Mouse (Mus musculus): ENCODE data around the gene Hdac9. TPM values are rescaled to one million over a fixed set of nuclear protein-coding genes. Genes with fewer than 3 reads are reported as not detected.

The Hdac9 gene
- total RNA-seq, 1 experiment from 2014 or later, result 0.88 TPM

DNA sequence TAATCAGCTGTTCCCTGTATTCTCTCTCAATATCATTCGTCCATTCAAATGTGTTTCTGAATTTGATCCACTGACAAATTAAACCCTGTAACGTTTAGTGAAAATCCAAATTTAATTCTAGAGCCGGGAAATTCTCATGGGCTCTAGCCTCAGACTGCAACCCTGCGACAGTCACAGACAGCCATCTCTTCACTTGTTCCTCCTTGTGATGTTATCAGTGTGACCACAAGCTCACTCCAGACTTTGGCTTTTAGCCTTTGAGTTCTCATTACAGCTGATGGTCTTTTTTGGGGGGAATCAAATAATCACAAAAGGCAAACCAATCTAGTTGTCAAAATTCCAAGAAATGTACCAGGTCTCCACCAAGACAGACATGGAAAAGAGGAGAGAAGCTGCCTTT is 578.0 kb downstream of the Hdac9 start:
- DNase-seq, result no peak

DNA sequence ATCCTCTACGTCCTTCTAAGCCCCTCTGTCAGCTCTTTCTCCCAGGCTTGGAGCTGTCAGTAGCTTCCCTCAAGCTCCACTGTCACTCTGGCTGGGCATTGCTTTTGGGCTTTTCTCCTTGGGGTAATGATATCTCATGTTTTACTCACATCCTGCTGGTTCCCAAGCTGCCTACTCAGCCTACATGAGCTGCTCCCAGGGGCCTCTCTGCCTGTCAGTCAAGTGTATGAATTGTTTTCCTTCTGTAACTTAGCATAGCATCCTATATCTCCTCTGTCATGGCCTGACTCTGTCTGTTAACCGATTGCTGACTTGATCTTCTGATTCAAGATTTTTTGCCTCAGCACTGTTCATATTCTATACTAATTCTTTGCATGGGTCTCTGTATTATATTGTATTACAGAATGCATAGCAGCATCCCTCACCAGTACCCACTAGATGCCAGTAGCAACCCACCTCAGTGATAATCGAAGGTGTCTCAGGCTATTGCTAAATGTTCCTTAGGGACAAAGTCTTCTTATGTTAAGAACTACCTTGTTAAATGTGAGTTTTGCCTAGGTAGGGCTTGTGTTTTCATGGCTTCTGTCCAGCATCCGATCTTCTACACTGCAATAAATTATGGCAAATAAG is 582.3 kb downstream of the Hdac9 start:
- DNase-seq, result no peak

DNA sequence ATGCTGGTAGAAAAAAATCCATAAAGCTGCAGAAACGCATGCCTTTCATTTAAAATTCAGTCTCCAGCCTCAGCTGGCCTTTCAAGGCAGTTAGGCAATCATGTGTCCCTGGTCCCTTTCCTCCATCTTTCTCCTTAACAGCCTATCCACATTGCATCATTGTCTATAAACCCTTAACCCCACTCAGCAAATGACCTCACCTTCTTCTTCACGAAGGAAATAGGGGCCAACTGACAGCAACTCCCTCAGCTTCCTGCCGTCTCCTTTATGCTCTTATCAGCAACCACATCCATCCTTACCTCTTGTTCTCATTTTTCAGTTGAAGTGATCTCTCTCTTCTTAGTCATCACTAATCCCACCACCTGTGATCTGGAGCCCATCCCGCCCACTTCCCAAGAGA is 584.0 kb downstream of the Hdac9 start:
- DNase-seq, result no peak

DNA sequence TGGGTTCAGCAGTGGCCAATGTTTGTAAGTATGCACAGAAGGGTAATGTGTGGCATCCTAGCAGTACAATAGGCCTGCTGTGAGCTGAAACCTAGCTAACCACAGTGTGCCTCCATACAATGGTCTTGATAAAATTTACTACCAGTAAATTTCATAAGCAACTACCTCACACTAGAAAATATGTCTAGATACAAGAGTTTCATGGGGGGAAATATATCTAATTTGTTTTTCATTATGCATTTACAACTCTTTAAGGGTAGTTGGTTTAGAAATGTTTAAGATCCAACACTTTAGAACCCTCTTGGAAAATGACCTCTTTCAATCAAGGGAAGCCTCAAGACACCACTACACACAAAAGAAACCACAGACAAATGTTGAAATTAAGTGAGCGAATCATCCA is 589.8 kb downstream of the Hdac9 start:
- DNase-seq, result no peak

DNA sequence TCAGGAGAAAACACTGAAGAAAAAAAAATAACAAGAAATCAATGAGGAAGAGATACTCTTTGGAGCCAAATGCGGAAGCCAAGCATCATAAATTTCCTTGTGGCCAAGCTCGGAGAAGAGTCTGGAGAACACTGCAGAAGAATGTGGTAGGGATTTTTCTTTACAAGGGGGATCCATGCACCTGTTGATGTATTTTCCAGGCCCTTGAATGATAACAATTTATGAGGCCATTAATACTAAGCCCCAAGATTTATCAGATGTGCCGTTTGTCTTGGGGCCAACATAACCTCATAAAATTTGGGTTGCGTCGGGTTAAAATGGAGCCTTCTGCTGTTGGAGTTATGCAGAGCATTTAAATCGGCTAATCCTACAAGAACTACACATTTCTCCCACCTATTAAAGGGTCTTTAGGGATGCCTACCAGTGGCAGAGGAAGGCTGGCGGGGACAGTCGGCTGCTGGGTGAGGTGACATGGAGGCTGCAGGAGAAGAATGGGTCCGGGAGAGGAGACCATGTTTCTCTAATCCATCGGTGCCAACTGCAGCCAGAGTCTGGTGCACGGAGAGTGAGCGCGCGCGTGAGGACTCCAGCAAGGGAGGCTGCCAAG is 604.7 kb downstream of the Hdac9 start:
- DNase-seq, result no peak

DNA sequence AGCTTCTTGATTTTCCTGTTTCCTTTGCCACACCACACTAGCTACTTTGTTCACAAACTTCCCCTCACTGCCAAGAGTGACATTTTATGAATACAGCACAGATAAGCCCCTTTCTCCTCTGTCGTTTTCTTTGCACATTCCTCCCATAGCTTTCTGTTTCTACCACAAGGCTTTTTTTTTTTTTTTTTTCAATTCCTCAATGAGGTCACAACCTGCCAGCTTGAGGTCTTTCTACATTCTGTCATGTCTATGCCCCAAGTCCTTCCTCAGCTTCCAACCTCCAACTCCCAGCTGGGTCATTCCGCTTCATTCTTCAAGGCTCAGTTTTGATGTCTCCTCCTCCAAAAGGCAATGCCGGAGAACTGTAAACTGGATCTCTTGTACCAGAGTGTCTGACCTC is 611.4 kb downstream of the Hdac9 start:
- no peak for DNase-seq

DNA sequence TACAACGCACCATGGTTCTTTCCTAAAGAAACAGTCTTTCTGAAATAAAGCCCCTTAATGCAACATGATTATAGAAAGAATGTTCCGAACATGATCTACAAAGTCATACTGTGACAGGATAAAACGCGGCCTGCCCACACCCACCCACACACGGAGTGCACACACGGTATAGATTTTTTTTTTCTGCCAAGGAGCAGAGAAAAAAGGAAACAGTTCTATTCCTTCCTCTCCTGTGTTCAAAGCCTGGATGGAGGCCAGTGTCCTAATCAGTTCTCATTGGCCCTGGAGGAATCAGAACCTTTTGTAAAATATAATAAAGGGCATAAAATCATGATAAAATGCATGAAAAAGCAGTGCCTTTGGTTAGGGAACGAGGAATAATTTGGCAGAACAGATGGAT is 624.5 kb downstream of the Hdac9 start:
- no peak for DNase-seq

DNA sequence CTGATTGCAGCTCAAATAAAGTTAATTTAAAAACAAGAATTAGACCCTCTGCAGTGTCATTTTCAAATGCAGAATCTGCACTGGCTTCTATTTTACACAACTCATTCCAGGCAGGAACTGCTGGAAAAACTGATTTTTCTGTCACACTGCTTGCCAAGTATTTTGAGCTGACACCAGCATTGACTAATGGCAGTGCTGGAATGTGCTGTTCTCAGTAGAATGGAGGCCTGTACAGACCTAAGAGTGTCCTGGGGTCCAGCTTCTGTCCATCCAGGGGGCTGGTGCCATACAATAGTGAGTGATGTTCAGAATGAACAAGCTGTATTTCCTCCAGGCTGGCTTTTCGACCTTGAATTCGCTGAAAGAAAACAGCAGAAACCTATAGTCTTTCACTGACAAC is 629.7 kb downstream of the Hdac9 start:
- DNase-seq, result no peak

DNA sequence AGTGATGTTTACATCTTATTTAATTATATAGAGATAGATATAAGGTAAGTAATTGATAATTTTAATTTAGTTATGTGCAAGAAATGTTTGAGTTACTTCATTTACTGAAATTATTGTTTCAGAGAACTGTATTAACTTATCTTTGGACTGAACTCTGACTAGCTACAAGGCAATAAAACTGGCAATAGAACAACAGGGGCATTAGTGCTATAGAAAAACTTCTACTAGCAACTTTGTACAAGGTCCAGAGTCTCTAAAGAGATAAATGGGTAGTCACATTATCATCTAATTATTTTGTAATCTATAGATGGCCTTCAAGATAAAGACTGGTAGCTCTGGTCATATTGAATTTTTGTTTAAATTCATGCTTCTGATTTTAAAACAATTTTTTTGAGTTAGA is 632.0 kb downstream of the Hdac9 start:
- DNase-seq, result no peak

DNA sequence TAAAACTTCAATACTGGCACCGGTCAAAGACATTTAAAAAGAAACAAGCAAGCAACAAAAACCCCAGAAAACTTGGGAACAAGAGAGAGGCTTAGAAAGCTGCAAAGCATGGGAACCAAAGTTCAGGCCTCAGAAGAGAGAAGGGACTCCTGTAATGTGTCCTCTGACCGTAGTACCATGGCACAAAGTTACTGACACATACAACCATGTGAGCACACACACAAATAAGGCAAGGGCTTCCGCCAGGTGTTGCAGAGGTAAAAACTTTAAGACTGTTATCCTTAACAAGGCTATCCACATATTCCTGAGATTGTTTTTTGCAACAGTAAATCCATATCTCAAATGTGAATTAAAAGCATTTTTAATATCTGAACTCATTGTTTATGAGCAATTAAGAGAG is 632.5 kb downstream of the Hdac9 start:
- DNase-seq, result no peak

DNA sequence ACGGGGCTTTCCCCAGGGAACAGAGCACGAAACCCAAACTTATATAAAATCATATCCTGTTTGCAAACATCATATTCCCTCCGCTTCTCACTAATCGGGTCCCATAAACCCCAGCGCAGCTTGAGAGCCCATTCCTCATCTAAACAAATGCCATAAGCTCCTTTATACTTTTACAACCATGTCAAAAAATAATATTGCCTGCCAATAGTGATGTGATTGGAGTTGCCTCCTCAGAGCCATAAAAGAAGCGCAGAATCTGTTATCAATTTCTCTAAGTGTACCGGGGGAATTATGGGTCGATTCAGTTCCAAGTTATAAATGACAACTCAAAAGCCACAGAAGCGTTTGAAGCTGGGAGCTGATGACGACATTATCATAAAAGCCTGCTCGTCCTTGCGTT is 638.1 kb downstream of the Hdac9 start:
- DNase-seq, result no peak

DNA sequence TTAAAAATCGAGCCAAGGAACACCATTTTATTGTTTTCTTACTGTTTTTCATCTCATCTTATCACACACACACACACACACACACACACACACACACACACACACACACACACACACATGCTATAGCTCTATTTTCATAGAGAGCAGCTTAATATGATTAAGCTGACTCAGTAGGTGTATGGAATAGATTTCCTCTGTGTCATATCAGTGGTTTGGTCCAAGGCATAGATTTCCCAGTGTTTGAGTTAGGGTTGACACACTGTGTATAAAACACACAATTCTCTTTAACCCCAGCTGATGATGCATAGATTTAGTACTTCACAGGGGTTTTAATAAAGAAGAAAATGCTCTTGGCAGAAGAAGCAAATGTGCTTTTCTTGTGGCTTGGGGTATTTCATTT is 643.1 kb downstream of the Hdac9 start:
- no peak for DNase-seq

DNA sequence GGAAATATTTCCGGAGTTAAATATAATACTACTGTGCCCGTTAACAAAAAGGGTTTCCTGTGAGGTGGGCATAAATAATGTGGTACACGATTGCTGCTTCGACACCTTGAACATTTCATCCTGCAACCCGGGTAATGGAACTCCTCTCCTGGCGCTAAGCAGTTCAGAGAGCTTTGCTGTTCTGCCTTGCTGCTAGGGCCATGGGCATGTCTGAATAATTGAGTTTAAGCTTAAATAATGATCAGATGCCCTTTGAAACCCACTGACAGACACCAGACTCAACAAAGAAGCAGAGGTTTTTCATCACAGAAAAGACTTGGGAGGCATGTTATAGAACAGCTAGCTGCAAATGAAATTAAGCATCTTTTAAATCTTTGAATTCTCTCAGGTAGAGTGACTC is 646.8 kb downstream of the Hdac9 start:
- no peak for DNase-seq

DNA sequence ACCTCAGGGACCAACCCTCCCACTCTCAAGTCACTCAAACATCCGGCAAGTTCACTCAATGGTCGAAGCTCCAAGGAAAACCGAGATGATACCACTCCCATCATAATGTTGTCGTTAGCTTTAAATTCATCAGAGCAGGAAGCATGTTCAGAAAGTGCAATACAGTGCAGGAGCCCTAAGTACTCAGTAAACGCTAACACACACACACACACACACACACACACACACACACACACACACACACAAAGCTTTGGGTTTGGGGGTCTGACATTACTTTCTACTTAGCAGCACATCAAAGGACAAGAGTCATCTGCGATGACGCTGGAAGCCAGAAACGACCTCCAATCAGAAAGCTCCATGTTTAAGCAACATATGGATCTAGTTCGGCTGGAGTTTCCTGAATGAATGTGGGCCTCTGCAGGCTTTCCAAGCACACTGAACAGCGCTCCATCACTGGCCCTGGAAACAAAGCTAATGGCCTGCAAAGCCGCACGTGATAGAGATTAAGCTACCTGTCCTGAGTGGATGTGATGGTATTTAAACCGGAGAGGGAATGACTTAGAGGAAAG is 647.3 kb downstream of the Hdac9 start:
- DNase-seq, result no peak

DNA sequence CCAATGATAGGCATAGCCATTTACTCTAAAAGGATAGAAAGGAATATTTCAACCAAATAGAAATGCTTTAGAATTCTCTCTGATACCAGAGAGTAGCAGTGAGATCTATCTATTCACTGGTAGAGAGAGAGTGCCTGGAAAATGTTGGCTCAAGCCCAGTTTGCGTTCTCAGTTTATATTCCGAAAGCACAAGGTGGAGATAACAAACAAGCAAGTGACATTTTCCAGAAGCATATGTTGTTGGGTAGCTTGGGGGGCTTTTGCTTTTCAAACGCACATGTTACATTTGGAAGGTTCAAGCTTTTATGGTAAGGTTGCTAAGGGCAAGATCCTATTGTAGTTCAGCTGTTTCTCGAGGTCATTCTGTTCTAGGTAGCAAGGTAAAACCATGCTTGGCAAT is 657.2 kb downstream of the Hdac9 start:
- DNase-seq, result no peak

DNA sequence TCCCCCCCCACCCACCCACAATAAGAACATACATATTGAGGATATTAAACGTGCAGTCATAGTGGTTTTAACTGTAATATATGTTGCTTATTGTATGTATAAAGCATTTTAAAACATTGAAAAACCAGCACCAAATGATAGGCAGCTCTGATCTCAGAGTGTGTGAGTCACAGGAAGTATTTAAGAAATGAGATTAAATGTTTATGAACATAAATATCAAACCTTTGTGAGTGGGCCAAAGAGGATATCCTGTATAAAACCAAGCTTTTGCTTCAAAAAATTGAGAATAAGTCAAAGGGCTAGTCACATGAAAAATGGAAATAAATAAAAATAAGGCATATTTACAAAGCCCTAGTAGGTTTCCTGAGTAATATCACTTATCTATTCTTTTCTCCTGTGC is 667.7 kb downstream of the Hdac9 start:
- no peak for DNase-seq

DNA sequence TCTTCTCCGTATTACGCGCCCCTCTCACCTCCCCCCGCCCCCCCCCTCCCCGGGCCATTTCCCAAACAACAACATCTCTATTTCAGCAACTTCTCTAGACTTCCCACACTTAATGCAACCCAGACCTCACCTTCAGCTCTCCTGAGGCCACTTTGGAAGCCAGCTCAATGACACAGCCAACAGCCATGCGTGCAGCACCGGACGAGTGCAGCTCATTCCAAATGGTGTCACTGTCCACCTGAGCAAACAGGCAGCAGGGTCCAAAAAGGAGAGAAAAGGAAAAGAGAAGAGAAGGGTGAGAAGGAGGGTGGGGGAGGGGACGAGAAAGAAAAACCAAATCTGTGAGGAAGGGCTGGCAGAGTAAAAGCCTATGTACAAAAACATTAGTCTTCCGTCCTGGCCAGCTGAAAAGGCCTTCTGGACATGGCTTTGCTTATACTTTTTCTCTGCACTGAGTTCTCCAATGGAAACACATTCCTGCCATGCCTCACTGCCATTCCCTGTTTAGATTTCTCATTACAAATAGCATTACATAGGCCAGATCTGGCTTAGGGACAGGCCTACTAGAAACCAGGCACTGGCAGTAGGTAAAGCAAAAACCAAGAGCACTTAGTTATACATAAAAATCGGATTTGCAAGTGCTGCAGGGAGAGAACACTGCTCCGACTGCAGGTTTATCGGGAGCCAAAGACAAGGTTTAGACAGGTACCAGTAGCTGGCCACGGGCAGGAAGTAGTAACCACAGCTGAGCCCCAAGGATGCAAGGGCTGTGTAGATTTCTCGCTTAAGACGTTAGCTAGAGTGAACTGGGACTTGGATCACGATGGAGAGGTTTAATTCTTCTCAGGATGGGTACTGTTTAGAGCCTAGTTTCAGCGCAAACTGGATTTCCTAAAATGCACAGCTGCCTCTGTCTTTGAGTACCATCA is 668.4 kb downstream of the Hdac9 start:
- no peak for DNase-seq

DNA sequence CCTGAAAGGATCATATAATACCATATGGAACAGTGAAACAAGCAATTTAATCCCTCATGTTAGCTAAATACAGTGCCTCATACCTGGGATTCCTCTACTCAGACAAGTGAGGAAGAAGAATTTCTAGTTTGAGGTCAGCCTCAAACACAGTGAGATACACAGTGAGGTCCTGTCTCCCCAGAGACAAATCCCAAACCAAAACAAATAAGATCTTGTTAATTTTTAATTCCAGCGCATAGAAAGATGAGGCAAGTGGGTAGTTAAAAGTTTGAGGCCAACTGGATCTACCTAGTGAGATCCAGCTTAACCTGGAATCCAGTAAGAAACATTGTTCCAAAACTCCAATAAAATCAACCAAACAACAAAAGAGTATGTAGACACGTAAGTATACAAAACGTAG is 678.1 kb downstream of the Hdac9 start:
- no peak for DNase-seq

DNA sequence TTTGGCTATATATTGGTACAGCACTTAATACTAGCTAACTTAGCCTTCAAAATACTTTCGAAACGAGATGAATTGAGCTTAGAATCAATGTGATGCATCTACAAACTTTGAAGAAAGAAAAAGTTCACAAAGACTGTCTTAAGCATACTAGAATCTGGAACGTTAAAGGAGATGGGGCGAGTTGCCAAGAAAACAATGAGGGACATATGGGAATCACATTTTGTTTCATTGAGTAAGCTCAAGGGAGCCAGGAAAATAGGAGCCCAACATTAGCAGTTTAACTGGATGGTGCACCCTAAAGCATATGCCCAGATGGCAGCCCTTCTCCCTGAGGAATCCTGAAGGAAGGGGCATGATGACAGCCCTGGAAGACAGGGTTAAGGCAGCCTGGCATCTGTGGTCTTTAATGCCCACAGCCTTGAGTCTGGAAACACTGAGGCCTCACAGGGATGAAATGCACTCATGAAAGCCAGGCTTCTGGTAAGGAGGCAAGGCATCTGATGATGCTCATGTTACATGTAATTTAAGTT is 685.2 kb downstream of the Hdac9 start:
- DNase-seq, result no peak

DNA sequence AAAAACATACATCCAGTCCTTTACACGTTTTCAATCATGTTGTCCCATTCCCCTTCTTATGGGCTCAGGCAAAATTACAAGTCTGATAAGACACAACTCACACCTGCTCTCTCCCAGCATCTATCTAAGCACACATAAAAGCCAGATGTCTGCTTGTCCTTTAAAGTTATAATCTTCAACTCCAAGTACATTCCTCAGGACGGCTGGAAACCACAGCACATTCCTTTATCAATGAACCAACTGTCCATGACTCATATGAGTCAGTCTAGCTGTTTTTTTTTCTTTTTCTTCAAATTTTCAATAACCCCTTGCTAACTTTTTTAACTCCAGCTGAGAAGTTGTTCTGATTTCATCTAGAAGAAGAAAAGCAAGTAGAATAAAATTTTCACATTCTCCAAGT is 692.4 kb downstream of the Hdac9 start:
- no peak for DNase-seq

DNA sequence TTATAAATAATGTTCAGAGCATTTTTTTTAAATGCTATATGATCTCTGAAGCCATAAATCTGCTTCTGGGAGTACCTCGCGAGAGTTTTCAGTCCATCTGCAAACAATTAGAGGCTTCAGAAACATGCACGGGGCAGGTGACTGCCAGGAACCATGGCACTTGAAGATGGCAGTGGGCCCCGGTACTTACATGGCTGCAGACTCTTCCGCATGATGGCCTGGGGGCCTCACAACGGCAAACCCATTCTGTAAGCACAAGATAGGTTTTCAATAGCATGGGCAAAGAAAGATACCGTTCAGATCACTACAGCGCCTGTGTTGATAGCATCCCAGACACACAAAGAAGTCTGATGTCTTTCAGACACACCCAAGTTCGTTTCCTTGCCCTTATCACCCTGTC is 695.9 kb downstream of the Hdac9 start:
- no peak for DNase-seq

DNA sequence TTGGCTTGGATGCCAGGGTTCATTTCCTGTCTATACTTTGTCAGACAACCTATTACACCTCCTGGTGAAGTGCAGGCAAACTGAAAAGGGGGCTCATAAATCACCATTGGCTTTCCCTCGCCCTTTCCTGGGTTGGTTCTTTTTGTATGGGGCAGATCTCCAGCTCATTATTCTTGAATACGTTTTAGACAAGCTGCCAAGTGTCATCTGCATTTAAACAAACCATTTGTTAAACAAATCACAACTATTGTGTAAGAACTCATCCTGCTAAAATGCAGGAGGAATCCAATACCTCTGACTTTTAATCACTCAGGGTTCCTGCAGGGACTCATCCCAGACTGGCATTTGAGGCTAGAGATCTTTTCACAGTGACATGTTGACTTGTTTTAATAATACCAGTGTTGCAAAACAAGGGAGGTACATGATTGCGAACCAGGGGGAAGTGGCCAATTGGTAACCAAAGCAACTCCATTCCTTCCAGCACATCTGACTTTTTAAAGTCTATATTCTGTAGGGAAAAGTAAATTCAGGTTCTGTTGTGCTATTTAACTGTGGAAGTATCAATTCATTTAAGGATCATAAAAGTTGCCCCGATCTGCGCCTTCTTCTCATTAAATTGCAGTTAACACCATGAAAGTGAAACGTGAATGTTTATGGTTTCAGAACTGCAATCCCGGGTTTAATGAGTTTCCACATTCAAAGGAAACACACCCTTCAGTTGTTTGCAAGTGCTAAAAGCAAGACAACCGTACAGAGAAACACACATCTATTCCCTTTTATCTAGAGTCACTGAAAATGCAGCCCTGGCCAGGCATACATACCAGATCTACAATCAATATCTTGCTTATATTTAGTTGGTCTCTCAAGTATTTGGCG is 696.6 kb downstream of the Hdac9 start:
- no peak for DNase-seq
